24 mouse cellular contexts compared by ENCODE assay signal in genomic region chr8:123670766-123671165, GRCm38 (mm10). TPM values are rescaled to one million over a fixed set of nuclear protein-coding genes. Genes with fewer than 3 reads are reported as not detected.
A peak's percentile ranks its signal among the peaks of the same experiment; 100 is the strongest.
DNase-seq lines count a peak whose midpoint lies in the region; ATAC-seq and TF ChIP-seq lines count a peak whose summit lies in the region.
"Had no signal": no experiment of that assay in that cellular context is flagged by ENCODE, and none has a peak within 500 bp of the region (broad histone marks: within the 10 kb centered on the region; RNA-seq: fewer than 3 reads in every experiment).

No protein-coding gene starts in this region.

- H3K79me3 ChIP-seq in C2C12 (ENCODE audit: low read depth): no peaks in the 10 kb centered on the region

- WGBS in hindbrain, postnatal 0 days: 46% methylated on average over 7 of the region's 7 CpGs
- 67% methylated on average over 7 of the region's 7 CpGs for WGBS in hindbrain, embryonic 10.5 days

- no peak overlapping the region for H3ac ChIP-seq in C2C12 (ENCODE audit: control insufficient read depth, insufficient read length, low read depth)

- no peak overlapping the region for H3K9ac ChIP-seq in hindbrain, postnatal 0 days (replicated peaks; ENCODE audit: low read length)
- H3K9ac ChIP-seq: embryonic facial prominence, embryonic 12.5 days; embryonic facial prominence, embryonic 15.5 days; forebrain, postnatal 0 days; hindbrain, embryonic 13.5 days had no signal

- H3K4me3 ChIP-seq in hindbrain, postnatal 0 days (ENCODE audit: low read length): no peak overlapping the region
- H3K4me3 ChIP-seq in hindbrain, embryonic 10.5 days: no peak overlapping the region
- H3K4me3 ChIP-seq in C2C12 (ENCODE audit: insufficient read depth, poor library complexity, severe bottlenecking): no peak overlapping the region
- H3K4me3 ChIP-seq: embryonic facial prominence, embryonic 12.5 days; embryonic facial prominence, embryonic 15.5 days; gastrocnemius, adult 2 months; hindbrain, embryonic 13.5 days had no signal

- H3K36me3 ChIP-seq in hindbrain, postnatal 0 days (ENCODE audit: insufficient read depth, low read length): no peaks in the 10 kb centered on the region
- H3K36me3 ChIP-seq in hindbrain, embryonic 10.5 days: no peaks in the 10 kb centered on the region
- no peaks in the 10 kb centered on the region for H3K36me3 ChIP-seq in C2C12 (ENCODE audit: control insufficient read depth, insufficient read depth)
- H3K36me3 ChIP-seq: embryonic facial prominence, embryonic 12.5 days; embryonic facial prominence, embryonic 15.5 days; G1E; hindbrain, embryonic 13.5 days had no signal

- no peak overlapping the region for H3K27ac ChIP-seq in hindbrain, postnatal 0 days
- no peak overlapping the region for H3K27ac ChIP-seq in hindbrain, embryonic 10.5 days
- H3K27ac ChIP-seq: embryonic facial prominence, embryonic 12.5 days; embryonic facial prominence, embryonic 15.5 days; gastrocnemius, adult 2 months; hindbrain, embryonic 13.5 days had no signal

- H3K4me1 ChIP-seq in hindbrain, postnatal 0 days (ENCODE audit: insufficient read depth, low read length): no peaks in the 10 kb centered on the region
- H3K4me1 ChIP-seq in hindbrain, embryonic 10.5 days (replicated peaks): peaks cover 42% of the 10 kb centered on the region

- DNase-seq in hindbrain, postnatal 0 days (ENCODE audit: low spot score): peak; percentile 28
- no peak for DNase-seq in hindbrain, embryonic 10.5 days (ENCODE audit: low spot score)
- DNase-seq in NIH3T3 (ENCODE audit: low read depth): peak; percentile 29
- DNase-seq in thymus, postnatal 14 days: no peak
- no peak for DNase-seq in lung, postnatal 4 days
- DNase-seq: adrenal gland, adult 8-10 months; adrenal gland, postnatal 25 days; cerebellum, adult 2 months; cerebellum, adult 9-11 months; cerebellum, postnatal 25 days; forebrain, postnatal 0 days; gastrocnemius, adult 2 months; gastrocnemius, postnatal 14 days; heart, adult 11 months had no signal

- no peaks in the 10 kb centered on the region for H3K79me2 ChIP-seq in C2C12 (ENCODE audit: control insufficient read depth, insufficient read depth)

- no peak overlapping the region for H3K4me2 ChIP-seq in hindbrain, postnatal 0 days (ENCODE audit: low read depth, low read length)
- H3K4me2 ChIP-seq: embryonic facial prominence, embryonic 12.5 days; embryonic facial prominence, embryonic 15.5 days; heart, embryonic 11.5 days; hindbrain, embryonic 13.5 days had no signal

- no peak for TF ChIP-seq CTCF in hindbrain, postnatal 0 days (IDR thresholded peaks at IDR 0.05; ENCODE audit: low read depth)
- no peak for TF ChIP-seq CTCF in C2C12 (IDR thresholded peaks at IDR 0.05; ENCODE audit: control insufficient read depth, insufficient read depth, insufficient read length)

- ATAC-seq in hindbrain, postnatal 0 days: no peak
- ATAC-seq in inflammation-experienced regulatory T-cells, adult 6 months: no peak
- ATAC-seq: activated CD4-positive, CD25-positive, alpha-beta regulatory T cell, adult 4 months; forebrain, embryonic 14.5 days; forebrain, postnatal 0 days; hindbrain, embryonic 16.5 days had no signal

- no peaks in the 10 kb centered on the region for H3K27me3 ChIP-seq in hindbrain, postnatal 0 days (ENCODE audit: insufficient read depth, low read length)
- peaks cover 4% of the 10 kb centered on the region; the same call in 1 of the 2 replicates for H3K27me3 ChIP-seq in hindbrain, embryonic 10.5 days (ENCODE audit: insufficient read depth, poor library complexity, severe bottlenecking)
- H3K27me3 ChIP-seq in C2C12 (ENCODE audit: control insufficient read depth, insufficient read depth, insufficient read length): no peaks in the 10 kb centered on the region
- H3K27me3 ChIP-seq: embryonic facial prominence, embryonic 12.5 days; embryonic facial prominence, embryonic 15.5 days; hindbrain, embryonic 13.5 days had no signal

- H3K9me3 ChIP-seq in hindbrain, postnatal 0 days (ENCODE audit: low read length): no peaks in the 10 kb centered on the region
- H3K9me3 ChIP-seq in hindbrain, embryonic 10.5 days: no peaks in the 10 kb centered on the region
- H3K9me3 ChIP-seq: embryonic facial prominence, embryonic 12.5 days; embryonic facial prominence, embryonic 15.5 days; hindbrain, embryonic 13.5 days had no signal

TF ChIP-seq in C2C12, 6 proteins besides CTCF, POLR2A, EP300 and RAD21:
- peak; percentile 39 for TF ChIP-seq MYOD1 (IDR thresholded peaks at IDR 0.05; ENCODE audit: control insufficient read depth, insufficient read length, low read depth)
- no peak for TF ChIP-seq MYOG (IDR thresholded peaks at IDR 0.05; ENCODE audit: control insufficient read depth, extremely low read depth, insufficient read length)
- TF ChIP-seq MAX (IDR thresholded peaks at IDR 0.05): peak; percentile 36
- TF ChIP-seq FOSL1 (IDR thresholded peaks at IDR 0.05; ENCODE audit: insufficient read depth, low read length, poor library complexity, severe bottlenecking): no peak
- no peak for TF ChIP-seq USF1 (IDR thresholded peaks at IDR 0.05; ENCODE audit: low read depth)

RNA-seq across cellular contexts. Expression of gene Rhou, which starts 17.0 kb away (rescaled TPM):
- 22.1 and 25.2 TPM in 2 replicates for total RNA-seq in hindbrain, postnatal 0 days (2014; rRNA removed)
- polyA plus RNA-seq in hindbrain, postnatal 0 days (2015; fragmentation: Nextera tagmentation; extraction: Ambion mirVana): 7.8 and 7.9 TPM in 2 replicates
- polyA plus RNA-seq in hindbrain, embryonic 10.5 days (2016; fragmentation: Nextera tagmentation; extraction: Ambion mirVana): 6.7 and 7.5 TPM in 2 replicates
- polyA plus RNA-seq in C2C12 (2012; fragmentation: generic; extraction: Trizol): 22.7 TPM
- polyA plus RNA-seq in inflammation-experienced regulatory T-cells, adult 6 months (2017; shearing (Covaris generic)): not detected
- polyA plus RNA-seq: activated CD4-positive, CD25-positive, alpha-beta regulatory T cell, adult 4 months; G1E had no signal

Comparison
In these comparisons a context has a peak if more than half of its experiments do, and no peak if none do; other contexts are left out.
1. DNase-seq: peak in hindbrain, postnatal 0 days (single experiment) and NIH3T3 (single experiment); none in hindbrain, embryonic 10.5 days (single experiment), thymus, postnatal 14 days (single experiment) and lung, postnatal 4 days (0 of 2).